Mouse (Mus musculus) CH12.LX (cell line): Measurements from ENCODE around the gene Hspd1.

Experiments
- CTCF ChIP-seq, 2 experiments: IDR thresholded peaks in 1 of 2; conservative IDR thresholded peaks in 1 of 2; 2 replicates each; pipeline ENCODE4 v1.5.1; 2011 to 2012; ENCODE audit warnings: low read depth in 2 of 2, low read length in 2 of 2, improper control_type of control experiment in 1 of 2, inconsistent platforms in 1 of 2, mild to moderate bottlenecking in 1 of 2, moderate library complexity in 1 of 2
- GABPA ChIP-seq: IDR thresholded peaks from 2 replicates; pipeline ENCODE4 v1.6.1; 2012; ENCODE audit warnings: low read depth, low read length, improper control_type of control experiment, inconsistent platforms; ENCODE audit not compliant: insufficient replicate concordance

GRCm38 (mm10) chr1:55108473-55108872, 20.4 kb upstream of the Hspd1 start:
- TF ChIP-seq CTCF (conservative IDR thresholded peaks at IDR 0.05 in 1 of 2, IDR thresholded peaks at IDR 0.05 in 1 of 2; ENCODE audit: low read depth in 2 of 2, low read length in 2 of 2) (no peak), GABPA (no peak)
